Mouse (Mus musculus): ENCODE results near the gene Arrdc1.
"Not testable (repeated sequence)": the region's sequence is repeated elsewhere in the genome, so short reads cannot be mapped to it uniquely, and the experiment has no call there.

The Arrdc1 gene

GRCm38 (mm10) chr2:24935057-24935796, at the start of gene Arrdc1:
Gene Arrdc1 (minus strand): TSS chr2:24935252.
- peak; percentile 87 for DNase-seq (ENCODE audit: extremely low read depth, low read depth, low spot score)

GRCm38 (mm10) chr2:24976960-24977359, 41.9 kb upstream of the Arrdc1 start:
- DNase-seq (ENCODE audit: extremely low read depth, low read depth, low spot score) = peak; percentile 78

- no peak for DNase-seq (ENCODE audit: extremely low read depth, low read depth, low spot score)
Measured at GRCm38 (mm10) chr2:24975704-24976297, 40.7 kb upstream of the Arrdc1 start, which contains the start of gene Pnpla7. Gene Pnpla7 (plus strand): TSS chr2:24976033.

GRCm38 (mm10) chr2:24974906-24975703, 40.1 kb upstream of the Arrdc1 start, which contains the start of gene Mrpl41:
Gene Mrpl41 (minus strand): TSS chr2:24975098.
- DNase-seq (ENCODE audit: extremely low read depth, low read depth, low spot score) = peak; percentile 67

GRCm38 (mm10) chr2:24974452-24974851, 39.4 kb upstream of the Arrdc1 start:
- not testable (repeated sequence) for DNase-seq (ENCODE audit: extremely low read depth, low read depth, low spot score)

- DNase-seq (ENCODE audit: extremely low read depth, low read depth, low spot score) = no peak
Measured at GRCm38 (mm10) chr2:24970386-24970785, 35.3 kb upstream of the Arrdc1 start.

GRCm38 (mm10) chr2:24962304-24963000, 27.4 kb upstream of the Arrdc1 start, which contains the start of gene Dph7:
Gene Dph7 (plus strand): TSS chr2:24962400.
- no peak for DNase-seq (ENCODE audit: extremely low read depth, low read depth, low spot score)

GRCm38 (mm10) chr2:24960910-24961309, 25.9 kb upstream of the Arrdc1 start:
- DNase-seq (ENCODE audit: extremely low read depth, low read depth, low spot score) = no peak

GRCm38 (mm10) chr2:24952537-24953055, 17.5 kb upstream of the Arrdc1 start:
- no peak for DNase-seq (ENCODE audit: extremely low read depth, low read depth, low spot score)

- DNase-seq (ENCODE audit: extremely low read depth, low read depth, low spot score) = no peak
Measured at GRCm38 (mm10) chr2:24950189-24950535, 15.1 kb upstream of the Arrdc1 start.

GRCm38 (mm10) chr2:24949421-24950188, 14.6 kb upstream of the Arrdc1 start, which contains the start of gene Zmynd19:
Gene Zmynd19 (plus strand): TSS chr2:24949792.
- no peak for DNase-seq (ENCODE audit: extremely low read depth, low read depth, low spot score)

- not testable (repeated sequence) for DNase-seq (ENCODE audit: extremely low read depth, low read depth, low spot score)
Measured at GRCm38 (mm10) chr2:24944304-24944703, 9.3 kb upstream of the Arrdc1 start.

GRCm38 (mm10) chr2:24942092-24942491, 7.0 kb upstream of the Arrdc1 start:
- no peak for DNase-seq (ENCODE audit: extremely low read depth, low read depth, low spot score)

- no peak for DNase-seq (ENCODE audit: extremely low read depth, low read depth, low spot score)
Measured at GRCm38 (mm10) chr2:24934441-24934963, 550 bp downstream of the Arrdc1 start.

- DNase-seq (ENCODE audit: extremely low read depth, low read depth, low spot score) = no peak
Measured at GRCm38 (mm10) chr2:24929593-24929992, 5.5 kb downstream of the Arrdc1 start.

- DNase-seq (ENCODE audit: extremely low read depth, low read depth, low spot score) = no peak
Measured at GRCm38 (mm10) chr2:24929119-24929518, 5.9 kb downstream of the Arrdc1 start.

- DNase-seq (ENCODE audit: extremely low read depth, low read depth, low spot score) = peak; percentile 70
Measured at GRCm38 (mm10) chr2:24927810-24928479, 7.1 kb downstream of the Arrdc1 start.

GRCm38 (mm10) chr2:24926965-24927358, 8.1 kb downstream of the Arrdc1 start:
- DNase-seq (ENCODE audit: extremely low read depth, low read depth, low spot score) = no peak

GRCm38 (mm10) chr2:24926345-24926964, 8.6 kb downstream of the Arrdc1 start:
- DNase-seq (ENCODE audit: extremely low read depth, low read depth, low spot score) = no peak

All from fat pad, adult 2 months (tissue).